Mouse (Mus musculus) heart, embryonic 13.5 days (tissue): Measurements from ENCODE around the gene Pomt1. TPM values are rescaled to one million over a fixed set of nuclear protein-coding genes. Genes with fewer than 3 reads are reported as not detected.

Experiments
- ATAC-seq: fragments of 200-750 bp; cut with Nextera tagmentation; 2 replicates; pipeline ENCODE4 v1.8.0; 2017; ENCODE audit warnings: moderate TSS enrichment; ENCODE audit not compliant: insufficient number of reproducible peaks, low FRiP score, low TSS enrichment; ENCODE audit errors: extremely low read depth
- H3K27ac ChIP-seq: fragments of 300-500 bp; sonication (generic); replicated peaks from 2 replicates; pipeline ENCODE4 v1.5.1; 2015; ENCODE audit warnings: moderate library complexity, mild to moderate bottlenecking, inconsistent platforms
- H3K27me3 ChIP-seq: fragments of 300-500 bp; sonication (generic); replicated peaks from 2 replicates; pipeline ENCODE4 v1.6.1; 2015; ENCODE audit warnings: mild to moderate bottlenecking, inconsistent platforms
- H3K36me3 ChIP-seq: fragments of 300-500 bp; sonication (generic); 2 replicates; pipeline ENCODE4 v1.6.1; 2015; ENCODE audit warnings: mild to moderate bottlenecking, inconsistent platforms
- H3K4me1 ChIP-seq: fragments of 300-500 bp; sonication (generic); 2 replicates; pipeline ENCODE4 v1.6.1; 2015; ENCODE audit warnings: inconsistent platforms
- H3K4me2 ChIP-seq: fragments of 300-500 bp; sonication (generic); 2 replicates; pipeline ENCODE4 v1.6.1; 2015; ENCODE audit warnings: inconsistent platforms, mild to moderate bottlenecking, moderate library complexity
- H3K4me3 ChIP-seq: fragments of 300-500 bp; sonication (generic); 2 replicates; pipeline ENCODE4 v1.5.1; 2015; ENCODE audit warnings: moderate library complexity, mild to moderate bottlenecking, inconsistent platforms
- H3K9ac ChIP-seq: fragments of 300-500 bp; sonication (generic); 2 replicates; pipeline ENCODE4 v1.6.1; 2015; ENCODE audit warnings: inconsistent platforms, mild to moderate bottlenecking, moderate library complexity
- H3K9me3 ChIP-seq: fragments of 300-500 bp; sonication (generic); 2 replicates; pipeline ENCODE4 v1.6.1; 2016; ENCODE audit warnings: inconsistent platforms
- WGBS: fragments of 180-500 bp; shearing (Covaris S2); methylation state at CpG from one replicate; pipeline ENCODE4 v1.1.7; 2015; ENCODE audit warnings: mixed read lengths; 5-methylcytosine and 5-hydroxymethylcytosine counted together
- polyA plus RNA-seq: library from polyadenylated mRNA; unstranded; fragments of >200 nt; fragmentation: Nextera tagmentation; extraction: Ambion mirVana; gene quantifications from 2 replicates; pipeline ENCODE4 v1.2.1, GENCODE M21; 2015

Pomt1 gene
- polyA plus RNA-seq, 1 experiment from 2014 or later: 16.0 TPM

DNA sequence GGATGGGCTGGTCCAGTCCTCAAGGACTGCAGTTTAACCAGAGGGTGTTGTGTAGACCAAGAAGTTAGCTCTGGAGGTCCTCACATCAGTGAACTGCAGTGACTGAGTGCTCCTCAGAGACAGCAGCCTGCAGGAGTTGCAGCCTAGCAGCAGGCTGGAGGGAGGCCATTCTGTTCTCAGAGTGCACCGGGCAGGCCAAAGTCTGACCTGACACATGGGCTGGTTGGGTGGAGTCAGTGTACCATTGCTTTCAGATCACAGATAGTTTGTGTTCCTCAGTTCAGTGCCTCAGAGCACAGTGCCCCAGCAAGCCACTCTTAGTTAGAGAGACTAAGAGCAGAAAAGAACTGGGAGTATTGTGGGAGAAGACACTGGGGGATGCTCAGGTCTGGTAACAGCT lies 28.7 kb upstream of the Pomt1 start:
- Histone ChIP-seq H3K9ac (no peak overlapping the region), H3K9me3 (no peaks in the 10 kb centered on the region), H3K4me3 (no peak overlapping the region), H3K27ac (no peak overlapping the region), H3K4me2 (no peak overlapping the region), H3K27me3 (no peaks in the 10 kb centered on the region), H3K36me3 (peaks cover 100% of the 10 kb centered on the region), H3K4me1 (no peaks in the 10 kb centered on the region)
- no peak for ATAC-seq
- WGBS: 89% methylated on average over 1 of the region's 1 CpGs

DNA sequence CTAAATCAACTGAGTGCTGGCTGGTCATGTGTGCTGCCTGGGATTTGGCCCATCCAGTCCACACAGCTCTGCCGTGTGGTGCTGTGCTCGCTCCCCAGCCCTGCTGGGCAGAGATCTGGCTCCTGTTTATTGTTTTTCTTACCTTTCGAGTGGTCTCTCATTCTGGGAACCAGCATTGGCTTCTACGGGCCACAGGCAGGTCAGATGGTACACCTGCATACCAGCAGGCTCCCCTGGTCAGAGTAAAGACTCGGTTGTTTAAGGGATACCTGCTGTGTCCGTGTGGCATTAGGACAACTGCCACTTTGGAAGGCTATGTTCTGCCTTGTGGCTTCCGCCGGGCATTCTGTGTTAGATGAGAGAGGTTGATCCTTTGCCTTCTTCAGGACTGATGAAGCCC lies 24.7 kb upstream of the Pomt1 start:
- Histone ChIP-seq H3K9me3 (no peaks in the 10 kb centered on the region), H3K27me3 (no peaks in the 10 kb centered on the region), H3K4me3 (no peak overlapping the region), H3K36me3 (peaks cover 100% of the 10 kb centered on the region), H3K4me1 (no peaks in the 10 kb centered on the region), H3K9ac (no peak overlapping the region), H3K27ac (no peak overlapping the region), H3K4me2 (no peak overlapping the region)
- WGBS: 89% methylated on average over 8 of the region's 8 CpGs
- no peak for ATAC-seq

DNA sequence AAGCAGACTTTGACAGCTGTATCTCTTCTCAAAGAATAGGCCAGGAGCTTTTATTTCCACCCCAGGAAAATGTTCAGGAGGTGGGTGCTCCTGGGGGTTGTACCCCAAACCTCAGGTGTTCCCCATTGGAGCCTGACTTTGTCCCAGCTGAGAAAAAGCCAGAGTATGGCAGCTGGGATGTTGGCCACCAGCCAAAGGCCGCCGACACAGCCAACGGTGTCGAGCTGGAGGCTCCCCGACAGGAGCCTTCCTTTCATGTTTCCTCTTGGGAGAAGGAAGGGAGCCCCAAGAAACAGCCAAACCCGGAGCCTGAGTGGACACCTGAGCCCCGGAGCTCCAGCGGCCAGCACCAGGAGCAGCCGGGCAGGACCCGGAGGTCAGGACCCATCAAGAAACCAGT lies 23.4 kb upstream of the Pomt1 start:
- no peak for ATAC-seq
- no peak overlapping the region for H3K27ac ChIP-seq
- H3K4me3 ChIP-seq: no peak overlapping the region

DNA sequence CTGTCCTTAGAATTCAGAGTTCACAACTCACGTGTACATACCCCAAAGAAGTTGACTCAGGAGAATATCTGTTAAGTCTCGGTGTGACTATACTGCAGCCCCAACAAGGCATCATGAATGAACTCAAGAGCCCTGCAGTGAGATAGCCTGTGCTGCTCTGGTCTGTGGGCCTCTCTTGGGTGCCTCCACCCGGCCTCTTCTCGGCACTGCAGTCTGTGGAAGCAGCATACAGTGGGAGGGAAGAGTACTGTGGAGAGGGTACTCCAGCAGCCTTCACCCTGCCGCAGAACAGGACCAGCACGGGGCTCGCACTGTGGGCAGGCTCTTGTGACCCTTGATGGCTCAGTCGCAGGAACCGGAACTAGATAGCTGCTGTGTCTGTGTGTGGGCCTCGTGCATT lies 20.8 kb upstream of the Pomt1 start:
- Histone ChIP-seq H3K9me3 (no peaks in the 10 kb centered on the region), H3K9ac (no peak overlapping the region), H3K36me3 (peaks cover 100% of the 10 kb centered on the region), H3K4me1 (no peaks in the 10 kb centered on the region), H3K27ac (no peak overlapping the region), H3K4me2 (no peak overlapping the region), H3K27me3 (no peaks in the 10 kb centered on the region), H3K4me3 (no peak overlapping the region)
- 86% methylated on average over 10 of the region's 10 CpGs for WGBS
- ATAC-seq: no peak

More for the DNA sequence above, 23.4 kb upstream of the Pomt1 start:
- no peak overlapping the region for H3K4me2 ChIP-seq
- H3K4me1 ChIP-seq: no peaks in the 10 kb centered on the region
- no peak overlapping the region for H3K9ac ChIP-seq
- no peaks in the 10 kb centered on the region for H3K9me3 ChIP-seq
- peaks cover 100% of the 10 kb centered on the region for H3K36me3 ChIP-seq
- 49% methylated on average over 10 of the region's 10 CpGs for WGBS
- no peaks in the 10 kb centered on the region for H3K27me3 ChIP-seq

DNA sequence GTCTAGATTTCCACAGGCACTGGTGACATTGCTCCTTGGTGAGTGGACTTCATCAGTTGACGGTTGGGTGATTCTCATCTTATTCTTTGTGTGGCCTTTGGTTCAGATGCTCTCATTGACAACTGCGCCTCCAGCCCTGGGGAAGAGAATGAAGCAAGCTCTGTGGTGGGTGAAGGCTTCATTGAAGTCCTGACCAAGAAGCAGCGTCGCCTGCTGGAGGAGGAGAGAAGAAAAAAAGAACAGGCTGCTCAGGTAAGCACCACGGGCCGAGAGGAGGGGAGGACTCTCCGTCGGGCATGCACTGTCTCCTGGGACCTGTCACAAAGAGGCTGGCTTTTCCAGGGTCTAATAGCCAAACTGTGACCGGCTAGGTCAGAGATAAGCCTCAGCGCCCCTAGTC lies 19.9 kb upstream of the Pomt1 start:
- Histone ChIP-seq H3K4me3 (no peak overlapping the region), H3K9me3 (no peaks in the 10 kb centered on the region), H3K27ac (no peak overlapping the region), H3K36me3 (peaks cover 100% of the 10 kb centered on the region), H3K9ac (no peak overlapping the region), H3K4me2 (no peak overlapping the region), H3K4me1 (no peaks in the 10 kb centered on the region), H3K27me3 (no peaks in the 10 kb centered on the region)
- WGBS: 79% methylated on average over 10 of the region's 10 CpGs
- no peak for ATAC-seq

DNA sequence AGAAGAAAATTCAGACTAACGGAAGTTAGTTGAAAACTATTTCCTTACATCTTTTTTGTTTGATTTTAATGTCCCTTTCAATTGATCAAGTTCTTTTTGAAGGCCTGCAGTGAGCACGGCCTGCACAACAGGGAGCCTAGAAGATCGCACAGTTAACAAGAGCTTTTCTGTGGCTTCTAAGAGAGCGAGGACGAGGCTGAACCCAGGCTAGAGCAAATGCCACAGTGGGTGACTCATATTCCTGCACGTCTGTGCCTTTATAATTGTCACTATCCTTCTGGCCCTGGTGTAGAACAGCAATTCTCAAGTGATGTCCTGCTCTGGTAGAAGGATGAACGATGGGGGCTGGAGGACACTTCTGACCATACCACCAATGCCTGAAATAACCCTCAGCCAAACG lies 18.7 kb upstream of the Pomt1 start:
- H3K27me3 ChIP-seq: no peaks in the 10 kb centered on the region
- H3K9ac ChIP-seq: no peak overlapping the region
- no peak overlapping the region for H3K4me3 ChIP-seq
- no peaks in the 10 kb centered on the region for H3K9me3 ChIP-seq
- no peak overlapping the region for H3K27ac ChIP-seq
- H3K4me1 ChIP-seq: no peaks in the 10 kb centered on the region
- no peak overlapping the region for H3K4me2 ChIP-seq
- ATAC-seq: no peak
- WGBS: 79% methylated on average over 8 of the region's 8 CpGs
- peaks cover 100% of the 10 kb centered on the region for H3K36me3 ChIP-seq

DNA sequence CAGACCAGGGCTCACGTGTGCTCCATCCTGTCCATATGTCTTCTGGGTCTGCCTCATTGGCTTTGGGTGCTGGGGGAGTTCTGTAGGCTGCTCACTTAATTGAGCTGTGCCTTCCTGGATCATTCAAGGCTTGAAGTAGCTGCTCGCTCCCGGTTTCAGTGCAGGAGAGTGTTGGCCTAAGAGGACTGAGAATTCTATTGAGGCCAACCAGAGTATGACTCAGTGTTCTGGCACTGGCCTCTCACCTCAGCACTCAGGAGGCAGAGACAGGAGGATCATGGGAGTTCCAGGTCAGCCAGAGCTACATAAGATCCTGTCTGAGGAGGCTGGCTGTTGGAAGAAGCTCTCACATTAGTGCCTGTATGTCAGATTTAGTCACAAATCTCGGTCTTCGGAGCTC lies 18.3 kb upstream of the Pomt1 start:
- 84% methylated on average over 5 of the region's 5 CpGs for WGBS
- no peak for ATAC-seq
- H3K4me3 ChIP-seq: no peak overlapping the region

DNA sequence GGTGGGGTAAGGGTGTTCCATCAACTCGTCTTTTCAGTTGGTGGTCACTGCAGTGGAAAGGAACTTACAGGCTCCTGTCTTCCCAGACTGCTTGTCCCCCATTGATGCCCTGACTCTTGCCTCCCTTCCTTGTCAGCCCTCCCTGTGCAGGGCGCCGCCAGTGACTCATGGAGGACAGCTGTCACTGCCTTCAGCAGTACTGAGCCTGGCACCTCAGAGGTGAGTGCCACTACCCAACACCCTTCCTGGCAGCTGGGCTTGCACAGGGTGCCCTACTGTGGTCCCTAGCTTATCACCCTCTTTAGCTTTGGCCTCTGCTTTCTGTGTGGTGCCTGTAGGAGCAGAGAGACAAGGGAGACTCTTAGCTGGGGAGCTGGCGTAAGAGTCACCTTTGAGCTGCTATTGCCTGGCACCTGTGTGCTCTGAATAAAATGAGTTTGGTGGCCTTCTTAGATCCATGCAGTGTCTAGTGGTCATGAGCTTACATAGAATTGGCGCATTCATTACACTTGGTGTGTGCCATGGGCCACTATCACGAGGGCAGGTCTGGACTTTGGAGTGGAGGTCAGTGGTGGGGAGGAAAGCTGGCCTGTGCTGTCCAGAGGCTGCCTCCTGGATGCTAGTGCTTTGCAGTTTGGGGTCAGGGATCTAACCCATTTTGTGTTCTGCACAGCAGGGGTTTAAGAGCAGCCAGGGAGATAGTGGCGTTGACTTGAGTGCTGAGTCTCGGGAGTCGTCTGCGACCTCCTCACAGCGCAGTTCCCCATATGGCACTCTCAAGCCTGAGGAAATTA lies 17.7 kb upstream of the Pomt1 start:
- no peak for ATAC-seq
- WGBS: 86% methylated on average over 11 of the region's 11 CpGs
- H3K27ac ChIP-seq: no peak overlapping the region
- H3K4me2 ChIP-seq: no peak overlapping the region
- H3K9ac ChIP-seq: no peak overlapping the region
- no peaks in the 10 kb centered on the region for H3K9me3 ChIP-seq
- no peaks in the 10 kb centered on the region for H3K27me3 ChIP-seq
- H3K36me3 ChIP-seq: peaks cover 100% of the 10 kb centered on the region
- no peak overlapping the region for H3K4me3 ChIP-seq
- H3K4me1 ChIP-seq: no peaks in the 10 kb centered on the region

More for the DNA sequence above, 18.3 kb upstream of the Pomt1 start:
- Histone ChIP-seq H3K27me3 (no peaks in the 10 kb centered on the region), H3K36me3 (peaks cover 100% of the 10 kb centered on the region), H3K9ac (no peak overlapping the region), H3K9me3 (no peaks in the 10 kb centered on the region), H3K4me2 (no peak overlapping the region), H3K27ac (no peak overlapping the region), H3K4me1 (no peaks in the 10 kb centered on the region)

DNA sequence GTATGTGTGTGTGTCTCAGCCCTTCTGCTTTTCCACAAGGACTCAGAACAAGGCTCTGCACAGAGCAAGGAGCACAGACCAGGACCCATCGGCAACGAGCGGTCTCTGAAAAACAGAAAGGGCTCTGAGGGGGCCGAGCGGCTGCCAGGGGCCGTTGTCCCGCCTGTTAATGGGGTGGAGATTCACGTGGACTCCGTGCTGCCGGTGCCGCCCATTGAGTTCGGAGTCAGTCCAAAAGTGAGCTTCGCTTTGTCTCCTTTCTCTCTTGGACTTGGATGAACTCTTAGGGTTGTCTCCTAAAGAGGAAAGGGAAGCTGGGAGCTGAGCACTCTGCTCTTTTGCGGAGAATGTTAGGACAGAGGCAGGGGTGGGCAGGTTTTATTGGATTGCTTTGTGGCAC lies 16.9 kb upstream of the Pomt1 start:
- peaks cover 100% of the 10 kb centered on the region for H3K36me3 ChIP-seq
- no peak overlapping the region for H3K4me3 ChIP-seq
- no peak overlapping the region for H3K4me2 ChIP-seq
- ATAC-seq: no peak
- H3K9ac ChIP-seq: no peak overlapping the region
- no peaks in the 10 kb centered on the region for H3K9me3 ChIP-seq
- H3K27ac ChIP-seq: no peak overlapping the region
- H3K27me3 ChIP-seq: no peaks in the 10 kb centered on the region
- 90% methylated on average over 14 of the region's 14 CpGs for WGBS
- no peaks in the 10 kb centered on the region for H3K4me1 ChIP-seq

DNA sequence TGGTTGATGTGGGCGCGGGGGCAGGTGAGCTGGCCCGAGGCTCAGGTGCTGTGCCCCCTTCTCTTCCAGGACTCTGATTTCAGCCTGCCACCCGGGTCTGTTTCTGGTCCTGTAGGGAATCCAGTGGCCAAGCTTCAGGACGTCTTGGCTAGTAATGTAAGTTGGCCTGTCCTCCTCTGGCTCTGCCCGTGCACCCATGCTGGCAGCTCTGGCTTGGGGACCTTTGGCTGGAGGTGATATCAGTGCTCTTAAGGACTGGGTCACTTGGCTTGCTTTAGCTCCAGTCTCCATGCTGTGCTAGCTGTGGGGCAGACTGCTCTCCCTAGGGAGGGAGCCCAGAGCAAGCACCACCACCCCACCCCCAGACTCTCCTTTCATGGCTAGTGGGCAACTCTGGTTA lies 16.4 kb upstream of the Pomt1 start:
- no peaks in the 10 kb centered on the region for H3K9me3 ChIP-seq
- H3K4me2 ChIP-seq: no peak overlapping the region
- WGBS: 88% methylated on average over 6 of the region's 6 CpGs
- H3K4me1 ChIP-seq: no peaks in the 10 kb centered on the region
- H3K27me3 ChIP-seq: no peaks in the 10 kb centered on the region
- no peak overlapping the region for H3K27ac ChIP-seq
- H3K9ac ChIP-seq: no peak overlapping the region
- no peak overlapping the region for H3K4me3 ChIP-seq
- no peak for ATAC-seq
- peaks cover 100% of the 10 kb centered on the region for H3K36me3 ChIP-seq

DNA sequence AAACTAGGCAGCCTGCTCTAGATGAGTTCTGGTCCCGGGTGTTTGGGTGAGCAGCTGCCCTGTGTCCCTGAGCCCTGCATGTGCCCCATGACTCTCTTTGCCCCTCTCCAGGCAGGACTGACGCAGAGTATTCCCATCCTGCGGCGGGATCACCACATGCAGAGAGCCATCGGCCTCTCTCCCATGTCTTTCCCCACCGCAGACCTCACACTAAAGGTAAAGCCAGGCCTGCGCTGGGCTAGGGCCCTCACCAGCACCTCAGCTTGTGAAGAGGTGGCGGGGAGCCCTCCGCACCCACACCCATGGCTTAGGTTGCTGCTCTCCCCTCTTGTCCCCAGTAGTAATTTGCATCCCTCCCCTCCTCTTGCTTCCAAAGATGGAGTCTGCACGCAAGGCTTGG lies 15.4 kb upstream of the Pomt1 start:
- Histone ChIP-seq H3K9me3 (no peaks in the 10 kb centered on the region), H3K4me1 (no peaks in the 10 kb centered on the region), H3K36me3 (peaks cover 100% of the 10 kb centered on the region), H3K4me2 (no peak overlapping the region), H3K9ac (no peak overlapping the region), H3K27me3 (no peaks in the 10 kb centered on the region), H3K4me3 (no peak overlapping the region), H3K27ac (no peak overlapping the region)
- ATAC-seq: no peak
- 92% methylated on average over 10 of the region's 10 CpGs for WGBS

DNA sequence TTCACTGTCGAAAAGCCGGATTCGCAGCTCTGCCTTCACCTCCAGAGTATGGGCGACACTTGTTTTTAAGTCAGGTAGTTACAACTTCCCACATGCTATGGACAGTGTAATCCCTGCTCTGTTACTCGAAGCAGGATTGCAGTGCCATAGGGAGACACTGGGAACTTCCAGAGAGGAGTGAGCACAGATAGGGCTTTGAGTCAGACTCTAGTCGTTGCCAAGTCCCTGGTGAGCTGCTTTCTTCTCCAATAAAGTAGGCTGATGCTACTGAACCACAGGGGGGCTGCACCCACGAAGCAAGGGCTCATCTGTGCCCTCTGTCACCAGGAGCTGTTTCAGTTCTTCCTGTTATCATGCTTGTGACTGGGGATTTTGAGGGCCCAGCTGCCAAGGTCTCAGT lies 14.8 kb upstream of the Pomt1 start:
- H3K4me2 ChIP-seq: no peak overlapping the region
- H3K36me3 ChIP-seq: peaks cover 100% of the 10 kb centered on the region
- H3K9me3 ChIP-seq: no peaks in the 10 kb centered on the region
- H3K4me3 ChIP-seq: no peak overlapping the region
- no peak overlapping the region for H3K27ac ChIP-seq
- no peak overlapping the region for H3K9ac ChIP-seq
- no peak for ATAC-seq
- H3K4me1 ChIP-seq: no peaks in the 10 kb centered on the region
- no peaks in the 10 kb centered on the region for H3K27me3 ChIP-seq
- 88% methylated on average over 7 of the region's 7 CpGs for WGBS
